Mouse (Mus musculus) urinary bladder, postnatal 36 days (tissue): ENCODE data around the gene Apoh.

ENCODE experiments used
- DNase-seq, 2 experiments: peaks; one replicate each; pipeline ENCODE4 v3.0.0; 2022; ENCODE audit warnings: low spot score in 2 of 2, mixed read lengths in 1 of 2

Gene Apoh

GRCm38 (mm10) chr11:108342781-108343768 lies at the start of gene Apoh:
Gene Apoh, plus strand, starts transcription at chr11:108343354.
- peak; percentile 43 to 47 for DNase-seq

GRCm38 (mm10) chr11:108293843-108294242 lies 49.3 kb upstream of the Apoh start:
- DNase-seq, result no peak

- DNase-seq, result no peak
Observed at GRCm38 (mm10) chr11:108294305-108294813, 48.8 kb upstream of the Apoh start.

GRCm38 (mm10) chr11:108295373-108295772 lies 47.8 kb upstream of the Apoh start:
- DNase-seq, result no peak

- no peak for DNase-seq
Observed at GRCm38 (mm10) chr11:108297956-108298355, 45.2 kb upstream of the Apoh start.

- DNase-seq, result no peak
Observed at GRCm38 (mm10) chr11:108299913-108300312, 43.2 kb upstream of the Apoh start.

GRCm38 (mm10) chr11:108300443-108300842 lies 42.7 kb upstream of the Apoh start:
- no peak for DNase-seq

- DNase-seq, result no peak
Observed at GRCm38 (mm10) chr11:108301036-108301435, 42.1 kb upstream of the Apoh start.

GRCm38 (mm10) chr11:108301796-108302490 lies 41.2 kb upstream of the Apoh start:
- no peak for DNase-seq

GRCm38 (mm10) chr11:108303787-108304186 lies 39.4 kb upstream of the Apoh start:
- no peak for DNase-seq

GRCm38 (mm10) chr11:108307258-108307657 lies 35.9 kb upstream of the Apoh start:
- no peak for DNase-seq

- no peak for DNase-seq
Observed at GRCm38 (mm10) chr11:108308253-108308652, 34.9 kb upstream of the Apoh start.

GRCm38 (mm10) chr11:108309791-108310190 lies 33.4 kb upstream of the Apoh start:
- DNase-seq, result no peak

GRCm38 (mm10) chr11:108311912-108312311 lies 31.2 kb upstream of the Apoh start:
- DNase-seq, result no peak

GRCm38 (mm10) chr11:108312516-108312915 lies 30.6 kb upstream of the Apoh start:
- no peak for DNase-seq

- no peak for DNase-seq
Observed at GRCm38 (mm10) chr11:108315736-108316135, 27.4 kb upstream of the Apoh start.

- DNase-seq, result no peak
Observed at GRCm38 (mm10) chr11:108317878-108318277, 25.3 kb upstream of the Apoh start.

- no peak for DNase-seq
Observed at GRCm38 (mm10) chr11:108319162-108319561, 24.0 kb upstream of the Apoh start.

- DNase-seq, result no peak
Observed at GRCm38 (mm10) chr11:108320561-108320960, 22.6 kb upstream of the Apoh start.

- no peak for DNase-seq
Observed at GRCm38 (mm10) chr11:108322156-108322555, 21.0 kb upstream of the Apoh start.

- no peak for DNase-seq
Observed at GRCm38 (mm10) chr11:108325943-108326342, 17.2 kb upstream of the Apoh start.

GRCm38 (mm10) chr11:108330818-108331217 lies 12.3 kb upstream of the Apoh start:
- no peak for DNase-seq
